Mouse (Mus musculus): Measurements from ENCODE around the gene Ttpal. TPM values are rescaled to one million over a fixed set of nuclear protein-coding genes. Genes with fewer than 3 reads are reported as not detected.

Ttpal gene
- polyA plus RNA-seq, 1 experiment, result 57.9 TPM

DNA sequence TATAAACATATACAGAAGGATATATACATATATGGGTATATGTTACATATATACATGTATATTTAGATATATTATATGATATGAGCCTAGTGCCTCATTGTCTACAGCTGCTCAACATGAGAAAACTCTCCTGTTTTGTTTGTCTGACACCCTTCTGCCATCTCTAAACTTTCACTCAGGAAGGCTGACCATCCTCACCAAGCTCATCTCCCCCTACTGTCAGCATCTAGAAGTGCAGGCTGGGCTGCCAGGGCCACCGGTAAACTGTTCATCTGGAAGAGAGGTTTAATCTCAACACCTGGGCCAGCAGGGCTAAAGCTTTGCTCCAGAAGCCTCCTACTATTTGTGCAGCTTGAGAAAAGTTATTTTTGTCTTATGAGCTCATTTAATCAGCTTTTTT lies 2.9 kb upstream of the Ttpal start:
- TF ChIP-seq CTCF (IDR thresholded peaks at IDR 0.05; ENCODE audit: extremely low read depth, insufficient read depth, insufficient read length, insufficient replicate concordance), result peak; percentile 79; the same call in 1 of the 2 replicates
- no peak for TF ChIP-seq POLR2A (IDR thresholded peaks at IDR 0.05; ENCODE audit: low read depth, low read length)
- Histone ChIP-seq H3K27me3 (ENCODE audit: control insufficient read depth, insufficient read depth, low read length) (no peaks in the 10 kb centered on the region), H3K27ac (ENCODE audit: insufficient read depth, low read length) (no peak overlapping the region), H3K4me1 (ENCODE audit: control insufficient read depth, insufficient read depth, insufficient read length) (peaks cover 19% of the 10 kb centered on the region; the same call in 1 of the 2 replicates), H3K4me3 (ENCODE audit: extremely low read depth, insufficient read depth, insufficient read length) (no peak overlapping the region), H3K36me3 (ENCODE audit: control insufficient read depth, insufficient read depth, low read length) (no peaks in the 10 kb centered on the region)
- DNase-seq (ENCODE audit: low read depth in 1 of 2, low spot score in 2 of 2), result peak; percentile 52 to 79
- WGBS, result 0% methylated on average over 1 of the region's 1 CpGs

DNA sequence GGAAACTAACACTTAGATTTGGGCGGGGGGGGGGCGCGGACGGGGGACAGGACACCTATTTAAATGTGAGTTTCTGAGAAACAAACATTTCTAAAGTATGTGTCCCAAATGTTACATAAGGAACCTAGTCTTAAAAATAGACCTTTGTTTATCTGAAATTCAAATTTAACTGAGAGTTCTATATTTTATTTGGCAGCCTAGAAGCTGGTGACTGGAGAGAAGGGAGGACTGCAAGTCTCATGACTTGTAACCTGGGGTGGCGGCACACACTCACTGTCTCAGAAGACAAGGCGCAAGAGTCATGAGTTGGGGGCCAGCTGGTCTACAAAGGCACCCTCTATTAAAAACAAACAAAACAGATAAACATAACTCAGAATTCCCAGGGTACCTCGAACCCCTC lies 1.0 kb upstream of the Ttpal start:
- Histone ChIP-seq H3K36me3 (ENCODE audit: control insufficient read depth, insufficient read depth, low read length) (no peaks in the 10 kb centered on the region), H3K4me3 (ENCODE audit: extremely low read depth, insufficient read depth, insufficient read length) (no peak overlapping the region), H3K27ac (ENCODE audit: insufficient read depth, low read length) (peak overlapping the region; percentile 12; the same call in 1 of the 2 replicates), H3K4me1 (ENCODE audit: control insufficient read depth, insufficient read depth, insufficient read length) (peaks cover 27% of the 10 kb centered on the region; the same call in 1 of the 2 replicates), H3K27me3 (ENCODE audit: control insufficient read depth, insufficient read depth, low read length) (no peaks in the 10 kb centered on the region)
- 71% methylated on average over 7 of the region's 7 CpGs for WGBS
- TF ChIP-seq CTCF (IDR thresholded peaks at IDR 0.05; ENCODE audit: extremely low read depth, insufficient read depth, insufficient read length, insufficient replicate concordance), result no peak
- TF ChIP-seq POLR2A (IDR thresholded peaks at IDR 0.05; ENCODE audit: low read depth, low read length), result no peak
- no peak for DNase-seq (ENCODE audit: low read depth in 1 of 2, low spot score in 2 of 2)

DNA sequence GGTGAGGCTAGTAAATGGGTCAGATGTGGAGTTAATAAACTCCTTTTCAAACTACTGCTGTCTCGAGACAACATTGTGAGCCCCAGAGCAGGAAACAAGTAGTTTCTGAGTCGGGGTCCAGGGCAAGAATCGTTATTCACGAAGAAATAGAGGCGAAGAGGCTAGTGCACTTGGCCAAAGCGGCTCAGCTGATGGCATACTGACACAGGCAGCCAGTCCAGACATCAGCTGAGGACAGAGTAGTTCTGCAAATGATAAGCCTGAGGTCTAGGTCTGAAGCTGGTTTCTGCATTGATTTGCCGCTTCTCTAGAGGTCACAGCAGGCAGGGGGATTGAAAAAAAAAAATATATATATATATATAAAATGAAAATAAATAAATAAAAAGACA lies 408 bp upstream of the Ttpal start:
- Histone ChIP-seq H3K27ac (ENCODE audit: insufficient read depth, low read length) (peak overlapping the region; percentile 79), H3K4me3 (ENCODE audit: extremely low read depth, insufficient read depth, insufficient read length) (peak overlapping the region; percentile 79), H3K36me3 (ENCODE audit: control insufficient read depth, insufficient read depth, low read length) (no peaks in the 10 kb centered on the region), H3K27me3 (ENCODE audit: control insufficient read depth, insufficient read depth, low read length) (no peaks in the 10 kb centered on the region), H3K4me1 (ENCODE audit: control insufficient read depth, insufficient read depth, insufficient read length) (peaks cover 26% of the 10 kb centered on the region; the same call in 1 of the 2 replicates)
- 57% methylated on average over 7 of the region's 7 CpGs for WGBS
- DNase-seq (ENCODE audit: low read depth in 1 of 2, low spot score in 2 of 2), result no peak
- TF ChIP-seq POLR2A (IDR thresholded peaks at IDR 0.05; ENCODE audit: low read depth, low read length), result no peak

DNA sequence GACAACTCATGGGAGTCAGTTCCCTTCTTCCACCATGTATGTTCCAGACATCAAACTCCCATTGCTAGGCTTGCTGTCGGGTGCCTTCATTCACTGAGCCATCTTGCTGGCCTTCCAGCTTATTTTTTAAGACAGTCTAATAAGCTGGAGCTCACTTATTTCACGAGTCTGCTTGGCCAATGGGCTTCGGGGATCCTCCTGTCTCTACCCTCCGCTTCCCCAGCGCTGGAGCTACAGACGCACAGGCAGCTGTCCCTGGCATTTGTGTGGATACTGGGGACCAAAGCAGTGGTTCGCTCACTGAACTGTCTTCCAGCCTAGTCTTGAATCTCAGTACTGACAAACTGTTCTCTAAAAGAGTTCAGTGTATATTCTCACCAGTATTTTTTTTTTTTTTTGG lies 4.0 kb downstream of the Ttpal start:
- no peak for DNase-seq (ENCODE audit: low read depth in 1 of 2, low spot score in 2 of 2)
- 93% methylated on average over 7 of the region's 7 CpGs for WGBS
- peaks cover 19% of the 10 kb centered on the region; the same call in 1 of the 2 replicates for H3K4me1 ChIP-seq (ENCODE audit: control insufficient read depth, insufficient read depth, insufficient read length)
- TF ChIP-seq POLR2A (IDR thresholded peaks at IDR 0.05; ENCODE audit: low read depth, low read length) (no peak), CTCF (IDR thresholded peaks at IDR 0.05; ENCODE audit: extremely low read depth, insufficient read depth, insufficient read length, insufficient replicate concordance) (no peak)
- no peaks in the 10 kb centered on the region for H3K27me3 ChIP-seq (ENCODE audit: control insufficient read depth, insufficient read depth, low read length)
- peaks cover 29% of the 10 kb centered on the region for H3K36me3 ChIP-seq (ENCODE audit: control insufficient read depth, insufficient read depth, low read length)
- H3K27ac ChIP-seq (ENCODE audit: insufficient read depth, low read length), result no peak overlapping the region
- H3K4me3 ChIP-seq (ENCODE audit: extremely low read depth, insufficient read depth, insufficient read length), result no peak overlapping the region

DNA sequence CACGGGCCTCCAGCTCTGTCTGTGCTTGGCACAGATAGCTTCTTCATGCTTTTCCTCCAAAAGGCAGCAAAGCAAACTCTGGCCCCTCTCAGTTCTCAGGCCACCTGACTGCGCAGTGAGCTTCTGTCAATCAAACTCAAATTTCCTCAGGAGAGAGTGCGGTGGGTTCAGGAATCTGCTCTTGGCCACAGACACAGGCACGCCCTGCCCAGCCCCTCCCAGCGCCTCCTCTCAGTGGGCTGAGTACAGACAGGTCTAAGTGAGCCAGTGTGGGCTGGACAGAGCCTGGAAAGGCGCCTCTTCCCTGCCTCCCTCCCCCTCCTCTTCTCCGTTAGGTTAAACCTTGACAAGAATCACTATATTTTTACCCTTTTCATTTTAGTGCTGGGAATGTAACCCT lies 5.9 kb downstream of the Ttpal start:
- H3K27me3 ChIP-seq (ENCODE audit: control insufficient read depth, insufficient read depth, low read length), result no peaks in the 10 kb centered on the region
- WGBS, result 91% methylated on average over 7 of the region's 7 CpGs
- H3K27ac ChIP-seq (ENCODE audit: insufficient read depth, low read length), result no peak overlapping the region
- TF ChIP-seq POLR2A (IDR thresholded peaks at IDR 0.05; ENCODE audit: low read depth, low read length) (no peak), CTCF (IDR thresholded peaks at IDR 0.05; ENCODE audit: extremely low read depth, insufficient read depth, insufficient read length, insufficient replicate concordance) (no peak)
- H3K36me3 ChIP-seq (ENCODE audit: control insufficient read depth, insufficient read depth, low read length), result peaks cover 41% of the 10 kb centered on the region
- no peak overlapping the region for H3K4me3 ChIP-seq (ENCODE audit: extremely low read depth, insufficient read depth, insufficient read length)
- no peak for DNase-seq (ENCODE audit: low read depth in 1 of 2, low spot score in 2 of 2)
- H3K4me1 ChIP-seq (ENCODE audit: control insufficient read depth, insufficient read depth, insufficient read length), result peaks cover 17% of the 10 kb centered on the region; the same call in 1 of the 2 replicates

DNA sequence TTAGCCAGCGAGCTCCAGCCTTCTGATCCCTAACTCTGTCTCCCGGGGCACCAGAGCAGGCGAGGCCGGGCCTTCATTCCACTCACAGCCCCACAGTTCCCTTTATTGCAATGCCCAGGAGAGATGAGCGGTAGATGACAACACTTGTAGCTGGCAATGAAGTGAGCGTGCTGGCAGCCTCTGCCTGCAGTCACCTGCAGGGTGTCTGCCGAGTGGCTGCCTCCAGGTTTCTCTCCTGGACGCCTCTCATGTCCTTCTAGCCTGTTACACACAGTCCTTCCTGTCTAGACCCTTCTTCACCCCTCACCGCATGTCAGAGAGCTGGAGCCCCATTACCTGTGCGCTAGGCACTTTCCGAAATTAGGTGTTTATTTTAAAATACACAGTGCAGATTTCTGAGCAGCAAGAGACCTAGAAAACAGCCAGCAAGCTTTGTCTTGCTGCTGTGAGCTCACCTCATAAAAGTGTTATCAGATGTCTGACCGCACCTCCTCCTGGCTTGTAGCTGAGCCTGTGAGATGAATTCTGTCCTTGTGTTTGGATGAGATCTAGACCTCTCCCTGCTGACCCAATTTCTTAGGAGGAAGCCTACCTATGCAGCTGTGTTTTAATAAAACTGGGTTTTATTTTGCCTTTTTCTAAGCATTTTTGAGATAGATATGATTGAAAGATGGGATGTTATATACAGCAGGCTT lies 7.3 kb downstream of the Ttpal start:
- peaks cover 54% of the 10 kb centered on the region for H3K36me3 ChIP-seq (ENCODE audit: control insufficient read depth, insufficient read depth, low read length)
- 91% methylated on average over 12 of the region's 12 CpGs for WGBS
- H3K4me3 ChIP-seq (ENCODE audit: extremely low read depth, insufficient read depth, insufficient read length), result no peak overlapping the region
- DNase-seq (ENCODE audit: low read depth in 1 of 2, low spot score in 2 of 2), result no peak
- no peak overlapping the region for H3K27ac ChIP-seq (ENCODE audit: insufficient read depth, low read length)
- H3K27me3 ChIP-seq (ENCODE audit: control insufficient read depth, insufficient read depth, low read length), result no peaks in the 10 kb centered on the region
- H3K4me1 ChIP-seq (ENCODE audit: control insufficient read depth, insufficient read depth, insufficient read length), result peaks cover 10% of the 10 kb centered on the region; the same call in 1 of the 2 replicates
- TF ChIP-seq CTCF (IDR thresholded peaks at IDR 0.05; ENCODE audit: extremely low read depth, insufficient read depth, insufficient read length, insufficient replicate concordance) (no peak), POLR2A (IDR thresholded peaks at IDR 0.05; ENCODE audit: low read depth, low read length) (no peak)

DNA sequence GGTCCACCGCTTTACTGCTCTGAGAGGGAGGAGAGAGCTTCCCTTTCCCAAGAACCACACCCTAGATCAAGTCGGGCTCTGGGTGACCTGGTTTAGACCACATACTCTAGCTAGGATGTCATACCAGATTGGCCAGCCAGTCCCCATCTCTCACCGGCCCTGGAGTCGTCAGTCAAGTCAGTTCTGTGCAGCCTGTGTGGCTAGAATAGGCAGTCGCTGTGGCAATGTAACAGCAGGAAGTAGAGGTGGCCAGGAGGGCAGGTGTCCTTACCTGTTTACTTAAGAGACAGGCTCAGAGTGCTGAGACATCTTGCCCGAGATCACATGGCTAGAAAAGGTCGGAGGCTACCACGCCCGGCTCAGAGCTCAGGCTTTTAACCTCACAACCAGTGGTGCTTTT lies 9.1 kb downstream of the Ttpal start:
- 88% methylated on average over 9 of the region's 9 CpGs for WGBS
- peaks cover 70% of the 10 kb centered on the region for H3K36me3 ChIP-seq (ENCODE audit: control insufficient read depth, insufficient read depth, low read length)
- no peak overlapping the region for H3K4me3 ChIP-seq (ENCODE audit: extremely low read depth, insufficient read depth, insufficient read length)

More for the DNA sequence above, 9.1 kb downstream of the Ttpal start:
- Histone ChIP-seq H3K4me1 (ENCODE audit: control insufficient read depth, insufficient read depth, insufficient read length) (peaks cover 1% of the 10 kb centered on the region; the same call in 1 of the 2 replicates), H3K27ac (ENCODE audit: insufficient read depth, low read length) (no peak overlapping the region), H3K27me3 (ENCODE audit: control insufficient read depth, insufficient read depth, low read length) (no peaks in the 10 kb centered on the region)
- no peak for DNase-seq (ENCODE audit: low read depth in 1 of 2, low spot score in 2 of 2)
- TF ChIP-seq CTCF (IDR thresholded peaks at IDR 0.05; ENCODE audit: extremely low read depth, insufficient read depth, insufficient read length, insufficient replicate concordance) (no peak), POLR2A (IDR thresholded peaks at IDR 0.05; ENCODE audit: low read depth, low read length) (no peak)

All from spleen, adult 2 months (tissue).